Mouse (Mus musculus): Measurements from ENCODE around the gene Ddx31.

The Ddx31 gene

DNA sequence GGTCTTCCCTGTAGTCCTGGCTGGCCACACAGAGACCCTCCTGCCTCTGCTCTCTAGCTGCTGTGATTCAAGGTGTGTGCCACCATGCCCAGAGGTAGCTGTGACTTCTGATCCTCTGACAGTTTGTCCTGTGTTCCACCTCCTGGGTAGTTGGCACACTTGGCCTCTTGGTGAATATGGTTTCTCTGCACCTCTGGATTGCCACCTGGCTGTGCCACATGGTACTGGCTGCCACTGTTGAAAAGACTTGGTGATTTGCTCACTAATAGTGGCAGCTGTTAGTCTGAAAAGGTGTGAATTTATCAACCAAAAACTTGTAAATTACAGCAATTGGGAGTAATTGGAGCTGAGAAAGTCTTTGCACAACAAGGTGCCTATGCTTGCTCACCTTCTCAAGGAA, 23.7 kb downstream of the Ddx31 start:
- no peak for DNase-seq (ENCODE audit: low read depth, low spot score)

DNA sequence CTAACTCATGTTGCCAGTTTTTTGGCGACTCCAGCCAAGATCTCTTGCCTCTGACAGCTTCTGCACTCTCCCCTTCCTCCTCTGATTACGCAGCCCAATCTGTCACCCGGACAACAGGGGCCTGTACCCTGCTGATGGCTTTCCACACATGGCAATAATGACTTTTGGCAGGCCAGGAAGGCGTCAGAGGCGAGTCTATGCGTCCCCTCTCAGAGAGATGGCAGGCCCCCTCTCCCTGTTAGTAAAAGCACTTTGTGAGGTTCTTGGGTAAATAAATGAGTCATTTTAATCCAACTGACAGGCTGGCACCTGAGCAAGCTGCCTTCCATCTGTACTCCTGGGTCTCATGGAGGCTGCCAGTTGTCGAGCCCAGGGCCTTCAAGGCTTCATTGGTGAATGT, 27.3 kb downstream of the Ddx31 start:
- peak; percentile 60 for DNase-seq (ENCODE audit: low read depth, low spot score)

DNA sequence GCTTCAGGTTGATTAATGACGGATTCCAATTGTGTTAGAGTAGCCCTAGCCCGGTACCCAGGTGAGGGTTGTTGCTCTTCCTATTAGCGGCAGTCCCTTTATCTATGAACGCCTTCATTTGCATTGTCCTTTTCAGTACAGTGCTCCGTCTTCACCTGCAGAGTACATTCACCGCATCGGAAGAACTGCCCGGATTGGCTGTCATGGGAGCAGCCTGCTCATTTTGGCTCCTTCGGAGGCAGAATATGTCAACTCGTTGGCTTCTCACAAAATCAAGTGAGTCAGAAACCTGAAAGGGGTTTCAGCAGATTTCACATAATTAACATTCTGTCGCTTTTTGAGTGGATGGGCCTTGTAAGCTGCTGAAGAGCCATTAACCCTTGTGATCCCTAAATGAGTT, 35.3 kb downstream of the Ddx31 start:
- DNase-seq (ENCODE audit: low read depth, low spot score): no peak

DNA sequence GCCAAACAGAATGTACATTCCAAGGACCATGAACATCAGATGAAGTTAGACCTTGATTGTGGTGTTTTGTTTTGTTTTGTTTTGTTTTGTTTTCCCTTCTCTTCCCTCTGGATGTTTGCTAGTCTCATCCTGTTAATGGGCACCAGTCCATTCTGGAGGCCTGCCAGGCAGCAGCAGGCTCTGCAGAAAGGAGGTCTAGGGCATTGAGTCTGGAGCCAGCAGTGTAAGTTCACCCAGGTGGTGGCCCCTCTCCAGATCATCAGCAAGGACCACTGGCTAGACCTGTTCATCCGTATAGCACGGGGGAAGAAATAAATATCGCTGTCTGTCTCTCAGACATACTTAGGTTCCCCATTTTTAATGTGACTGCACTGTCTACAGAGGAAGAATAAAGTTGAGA, 41.1 kb downstream of the Ddx31 start:
- no peak for DNase-seq (ENCODE audit: low read depth, low spot score)

DNA sequence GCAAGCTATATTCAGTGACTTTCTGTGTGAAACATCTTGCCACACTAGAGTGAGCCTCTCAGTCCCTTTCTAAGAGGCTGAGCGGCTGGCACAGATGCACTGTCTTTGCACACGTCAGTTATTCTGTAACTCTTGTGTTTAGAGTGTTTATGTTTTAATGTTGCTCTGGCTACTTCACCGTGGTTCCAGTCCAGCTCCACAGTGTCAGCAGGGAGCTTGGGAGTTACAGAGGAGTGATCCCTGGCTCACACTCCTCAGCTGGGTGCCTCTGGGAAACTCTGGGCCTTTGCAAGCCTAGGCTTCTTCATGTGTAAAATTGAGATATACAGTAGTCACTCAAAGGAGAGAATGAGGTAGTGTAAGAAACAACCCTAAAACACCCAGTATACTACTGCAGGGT, 41.8 kb downstream of the Ddx31 start:
- no peak for DNase-seq (ENCODE audit: low read depth, low spot score)

DNA sequence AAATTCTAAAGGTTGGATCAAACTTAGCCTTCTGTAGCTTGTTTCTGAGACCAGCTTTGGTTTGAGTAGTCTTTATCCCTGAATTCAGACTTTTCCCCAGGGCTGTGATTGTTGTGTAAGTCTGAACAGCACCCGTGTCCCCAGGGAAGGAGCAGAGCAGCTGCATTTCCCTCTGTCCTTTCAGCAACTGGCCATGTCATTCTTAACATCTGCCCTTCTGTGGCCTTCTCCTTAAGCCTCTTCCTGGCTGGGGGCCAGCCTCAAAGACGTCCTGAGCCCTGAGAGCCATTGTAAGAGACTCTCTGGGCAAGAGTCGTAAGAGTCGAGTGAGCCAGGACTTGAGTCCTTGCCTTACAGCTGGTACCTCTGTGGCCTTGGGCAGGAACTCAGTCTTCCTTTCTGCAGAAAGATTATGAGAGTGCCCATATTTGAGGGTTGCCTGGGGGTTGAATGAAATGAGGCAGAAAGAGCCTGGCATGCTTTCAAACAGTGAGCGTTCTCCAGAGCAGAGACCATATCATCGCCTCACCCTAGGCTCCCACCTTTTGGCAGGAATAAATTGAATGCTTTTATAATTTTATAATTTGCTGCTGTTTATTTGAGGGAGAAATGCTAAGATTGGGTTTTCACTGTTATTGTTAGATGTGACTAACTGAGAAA, 42.8 kb downstream of the Ddx31 start:
- no peak for DNase-seq (ENCODE audit: low read depth, low spot score)

DNA sequence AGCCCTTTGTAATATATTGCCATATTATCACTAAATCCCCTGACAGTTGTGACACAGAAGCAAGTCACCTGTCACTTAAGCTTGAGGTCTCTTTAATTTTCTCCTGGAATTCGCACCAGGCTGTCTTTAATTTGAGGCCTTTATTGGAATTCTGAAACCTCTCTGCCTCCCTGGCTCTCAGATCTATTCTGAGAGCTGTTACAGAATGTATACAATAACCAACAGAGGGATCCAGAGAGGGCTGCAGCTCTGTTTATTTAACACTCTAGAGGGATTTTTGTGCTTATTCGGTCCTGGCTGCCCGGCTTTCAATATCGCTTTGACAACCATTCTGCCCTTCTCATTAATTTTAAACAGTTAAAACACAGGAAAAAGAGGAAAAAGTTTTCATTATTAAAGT, 44.7 kb downstream of the Ddx31 start:
- no peak for DNase-seq (ENCODE audit: low read depth, low spot score)

DNA sequence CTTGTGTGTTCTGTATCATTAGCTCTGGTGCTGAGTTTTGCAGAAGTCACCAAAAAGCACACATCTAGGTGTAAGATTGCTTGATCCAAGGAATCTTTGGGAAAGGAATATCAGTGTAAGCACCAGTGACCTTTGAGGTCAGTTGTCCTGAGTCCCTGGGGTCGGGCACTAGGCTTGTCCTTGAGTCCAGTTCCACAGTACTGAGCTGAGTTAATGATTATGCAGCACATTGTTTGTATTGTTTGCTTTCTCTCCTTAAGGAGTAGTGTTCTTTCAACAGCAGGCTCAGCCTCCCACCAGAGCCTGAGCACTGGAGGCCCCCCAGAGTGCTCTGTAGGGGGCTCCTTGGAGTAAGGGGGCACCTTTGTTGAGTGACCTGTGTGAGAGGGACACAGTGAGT, 52.6 kb downstream of the Ddx31 start:
- no peak for DNase-seq (ENCODE audit: low read depth, low spot score)

DNA sequence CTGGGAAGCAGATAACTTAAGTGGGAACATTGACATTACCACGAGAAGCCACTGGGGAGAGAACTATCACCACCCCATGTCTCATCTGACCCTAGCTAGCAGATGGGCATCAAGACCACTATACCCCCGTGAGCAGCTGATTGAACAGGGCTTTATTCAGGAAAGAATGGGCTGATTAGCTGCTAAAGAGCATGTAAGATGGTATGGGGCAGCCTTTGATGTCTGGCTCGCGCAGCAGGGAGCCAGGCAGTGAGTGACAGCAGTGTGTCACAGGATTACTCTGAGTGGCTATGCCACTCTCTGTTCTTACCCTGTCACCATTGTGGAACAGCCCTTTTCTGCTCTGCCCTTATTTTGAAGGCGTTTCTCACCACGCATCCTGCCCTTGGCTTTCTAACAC, 53.3 kb downstream of the Ddx31 start:
- DNase-seq (ENCODE audit: low read depth, low spot score): no peak

DNA sequence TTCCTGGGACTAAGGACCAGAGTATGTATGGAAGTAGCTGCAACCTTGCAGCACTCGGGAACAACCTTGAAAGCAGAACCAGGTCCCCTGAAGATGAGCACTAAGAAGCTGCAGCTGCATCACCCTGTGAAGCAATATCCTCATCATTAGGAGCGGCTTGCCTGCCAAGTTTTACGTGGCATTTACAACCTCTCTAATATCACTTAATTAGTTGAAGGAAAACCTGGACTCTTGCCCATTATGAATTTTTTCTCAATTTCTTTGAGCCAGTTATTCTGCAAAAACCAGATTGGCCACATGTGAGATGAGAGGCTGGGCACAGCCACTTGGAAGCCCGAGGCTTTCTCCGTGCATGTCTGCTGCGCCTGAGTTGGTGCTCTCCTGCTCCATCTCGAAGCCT, 55.7 kb downstream of the Ddx31 start:
- DNase-seq (ENCODE audit: low read depth, low spot score): no peak

DNA sequence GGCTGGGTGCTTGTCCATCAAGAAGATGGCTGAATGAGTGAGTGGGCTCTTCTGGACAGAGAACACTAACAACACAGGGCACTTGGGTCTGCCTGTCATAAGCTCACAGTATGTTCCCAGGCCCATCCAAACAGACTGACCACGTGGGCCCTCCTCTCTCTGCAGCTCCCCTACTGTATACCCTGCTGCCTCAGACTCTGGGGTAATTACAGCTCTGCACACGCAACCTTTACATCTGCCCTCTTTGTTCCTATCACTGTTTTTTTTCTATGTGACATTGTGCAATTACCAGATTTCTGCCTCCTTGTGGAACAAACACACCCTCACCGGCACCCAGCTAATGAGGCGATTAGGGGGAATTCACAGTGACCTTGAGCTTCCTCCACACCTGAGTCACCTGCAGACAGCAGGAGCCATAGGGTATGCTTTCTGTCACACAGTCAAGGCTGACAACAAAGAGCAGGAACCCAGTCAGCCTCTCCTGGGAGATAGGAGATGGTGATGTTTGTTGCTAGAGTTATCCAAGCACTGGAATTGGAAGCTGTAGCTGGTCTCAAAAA, 57.2 kb downstream of the Ddx31 start:
- no peak for DNase-seq (ENCODE audit: low read depth, low spot score)

DNA sequence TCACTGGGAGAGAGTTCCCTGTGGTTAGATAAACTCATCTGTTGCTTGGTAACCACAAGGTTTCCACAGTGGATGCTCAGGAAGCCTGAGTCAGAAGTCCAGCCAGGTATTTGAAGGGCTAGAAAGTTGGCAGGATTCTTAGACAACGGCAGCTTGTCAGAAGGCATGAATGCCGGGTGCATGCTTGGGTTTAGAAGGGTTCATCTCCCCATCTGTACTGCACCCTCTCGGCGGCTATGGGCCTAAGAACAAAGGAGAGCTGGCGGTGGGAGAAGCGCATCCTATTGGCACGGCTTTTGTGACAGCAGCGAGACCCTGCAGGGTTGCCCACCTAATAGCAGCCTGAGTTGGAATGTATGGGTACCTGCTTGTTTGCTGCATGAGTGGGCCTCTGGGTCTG, 62.1 kb downstream of the Ddx31 start:
- DNase-seq (ENCODE audit: low read depth, low spot score): no peak

DNA sequence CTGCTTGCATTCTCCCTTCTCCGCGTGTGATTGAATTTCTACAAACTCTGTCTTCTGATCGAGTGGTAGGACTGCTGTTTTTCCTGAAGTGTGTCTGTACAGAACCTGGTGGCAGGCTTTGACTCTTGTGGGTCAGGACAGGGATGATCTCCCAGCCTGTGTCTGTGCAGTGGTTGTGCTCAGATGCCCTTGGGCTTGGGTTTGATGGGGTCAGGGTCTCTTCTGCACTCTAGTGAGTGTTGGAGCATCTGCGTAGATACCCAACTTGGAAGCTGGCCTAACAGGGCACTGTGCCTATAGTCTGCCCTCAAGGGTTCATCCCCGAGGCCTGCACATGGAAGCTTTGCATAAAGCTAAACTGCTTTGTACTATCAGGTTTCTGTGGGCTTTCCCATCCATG, 63.7 kb downstream of the Ddx31 start:
- no peak for DNase-seq (ENCODE audit: low read depth, low spot score)

DNA sequence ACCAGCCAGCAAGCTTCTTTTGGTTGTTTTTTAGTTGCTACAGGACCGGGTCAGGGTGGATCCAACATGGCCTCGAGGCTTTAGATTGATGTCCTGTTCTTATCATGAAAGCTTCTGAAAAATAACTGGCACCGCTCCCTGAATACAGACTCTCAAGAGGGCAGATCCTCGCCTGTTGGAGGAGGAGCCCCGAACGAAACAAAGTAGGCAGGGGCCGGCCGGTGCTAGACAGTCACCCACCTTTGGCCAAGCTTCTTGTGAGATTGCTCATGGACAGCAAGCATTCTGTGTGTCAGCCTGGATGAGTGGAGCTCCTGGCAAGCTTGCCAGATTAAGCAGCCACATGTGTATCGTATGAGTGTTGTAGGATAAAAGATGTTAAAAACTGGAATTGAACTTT, 64.6 kb downstream of the Ddx31 start:
- no peak for DNase-seq (ENCODE audit: low read depth, low spot score)

DNA sequence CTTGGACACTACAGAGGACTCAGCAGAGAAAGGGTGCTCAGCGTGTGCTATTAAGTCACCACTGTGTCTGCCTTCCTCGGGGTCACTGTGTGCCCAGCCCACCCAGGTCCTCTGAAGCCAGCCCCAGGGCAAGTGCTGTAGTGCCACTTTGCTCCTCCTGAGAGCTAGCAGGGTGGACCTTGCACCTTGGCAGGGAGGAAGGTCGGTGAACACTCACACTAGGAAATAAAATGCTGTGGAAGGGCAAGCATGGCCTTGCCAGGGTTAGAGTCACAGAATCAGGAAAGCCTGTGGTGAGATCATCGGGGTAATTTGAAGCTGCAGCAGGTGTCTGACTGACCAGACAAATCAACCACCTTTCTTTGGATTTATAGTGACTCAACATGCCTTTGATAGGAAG, 65.4 kb downstream of the Ddx31 start:
- DNase-seq (ENCODE audit: low read depth, low spot score): no peak

DNA sequence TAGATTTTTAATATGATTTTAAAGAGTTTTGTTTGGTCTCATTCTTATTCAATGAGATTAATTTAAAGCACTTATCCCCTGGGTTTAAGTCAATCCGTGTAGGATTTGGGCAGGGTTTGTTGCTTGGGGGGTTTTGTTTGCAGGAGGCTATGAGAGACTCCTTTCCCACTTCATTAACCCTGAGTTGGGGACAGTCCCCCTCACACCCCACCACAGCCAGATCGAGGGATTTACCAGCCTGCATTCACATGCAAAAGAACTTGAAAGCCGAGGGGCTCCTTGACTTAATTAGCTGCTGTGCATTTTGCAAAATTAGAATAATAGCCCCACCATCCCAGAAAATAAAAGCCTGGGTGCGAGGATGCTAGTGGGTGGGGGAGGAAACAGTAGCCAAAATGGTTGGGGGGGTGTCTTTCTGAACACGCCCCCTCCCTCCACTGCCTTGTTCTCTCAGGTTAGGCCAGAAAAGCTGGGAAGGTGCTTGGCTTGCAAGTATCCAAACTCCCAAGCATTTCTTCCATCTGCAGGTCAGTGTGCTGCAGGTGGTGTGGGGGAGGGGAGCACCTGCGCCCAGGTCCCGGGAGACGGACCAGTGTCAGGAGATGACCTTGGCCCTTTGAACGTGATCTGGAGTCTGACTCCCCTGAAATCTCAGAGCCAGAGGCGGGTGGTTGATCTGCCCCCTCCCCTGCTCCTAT, 67.6 kb downstream of the Ddx31 start:
- no peak for DNase-seq (ENCODE audit: low read depth, low spot score)

DNA sequence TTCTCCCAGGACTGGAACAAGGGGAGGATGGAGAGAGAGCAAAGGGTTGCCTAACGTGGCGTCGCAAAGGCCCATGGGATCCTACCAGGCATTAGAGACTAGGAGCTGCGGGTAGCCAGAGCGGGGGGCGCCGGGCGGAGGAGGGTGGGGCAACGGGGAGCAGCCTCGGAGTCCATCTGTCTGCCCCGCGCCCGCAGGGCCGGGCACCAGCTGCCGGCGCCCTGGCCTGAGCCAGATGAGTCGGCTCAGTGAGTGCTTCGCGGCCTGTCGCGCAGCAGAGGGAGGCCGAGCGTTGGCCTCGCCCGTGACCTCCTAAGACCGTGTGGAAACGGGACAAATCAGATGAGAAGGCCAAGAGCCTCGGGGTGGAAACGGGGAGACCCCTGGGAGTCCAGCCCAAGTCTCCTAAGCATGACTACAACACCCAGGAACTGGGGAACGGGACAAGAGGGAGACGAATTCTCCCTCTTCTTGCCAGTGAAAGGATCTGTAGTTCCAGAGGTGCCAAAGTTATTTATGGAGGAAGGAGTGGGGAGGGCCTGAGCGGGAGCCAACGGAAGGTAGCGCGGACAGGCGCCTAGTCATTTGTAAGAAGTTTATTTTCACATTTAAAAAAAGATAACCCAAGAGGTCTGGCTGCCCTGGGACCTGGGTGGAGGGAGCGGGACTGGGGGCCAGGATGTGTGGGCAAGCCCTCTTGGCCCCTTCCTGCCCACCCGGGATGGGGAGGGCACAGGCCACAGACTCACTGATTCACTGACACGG, 68.4 kb downstream of the Ddx31 start:
- no peak for DNase-seq (ENCODE audit: low read depth, low spot score)

DNA sequence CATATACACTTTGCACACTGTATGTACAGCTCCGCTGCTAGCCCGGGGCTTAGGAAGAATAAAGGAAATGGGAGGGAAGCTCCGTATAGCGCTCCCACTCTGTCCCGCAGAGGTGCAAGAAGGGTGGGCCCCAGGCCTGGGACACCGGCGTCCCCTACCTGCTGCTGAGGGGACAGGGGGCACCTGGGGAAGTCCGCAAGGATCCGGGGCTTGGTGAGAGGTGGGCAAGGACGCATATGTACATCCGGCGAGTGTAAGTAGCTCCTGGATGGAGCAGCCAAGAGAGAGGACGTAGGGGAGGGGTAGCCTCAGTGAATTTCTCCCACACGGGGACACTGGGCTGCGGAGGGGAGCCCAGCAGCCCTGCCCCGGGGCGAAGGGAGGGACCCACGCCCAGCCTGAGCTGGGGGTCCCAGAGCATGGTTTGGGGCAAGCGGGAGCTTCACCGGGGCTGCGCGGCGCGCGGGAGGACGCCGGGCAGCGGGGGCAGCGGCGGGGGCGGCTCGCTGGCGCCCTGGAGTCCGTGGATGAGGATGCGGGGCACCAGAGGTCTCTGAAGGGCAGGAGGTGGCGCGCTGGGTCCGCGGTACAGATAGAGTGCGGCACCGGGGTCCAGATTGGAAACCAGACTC, 69.1 kb downstream of the Ddx31 start:
- no peak for DNase-seq (ENCODE audit: low read depth, low spot score)

DNA sequence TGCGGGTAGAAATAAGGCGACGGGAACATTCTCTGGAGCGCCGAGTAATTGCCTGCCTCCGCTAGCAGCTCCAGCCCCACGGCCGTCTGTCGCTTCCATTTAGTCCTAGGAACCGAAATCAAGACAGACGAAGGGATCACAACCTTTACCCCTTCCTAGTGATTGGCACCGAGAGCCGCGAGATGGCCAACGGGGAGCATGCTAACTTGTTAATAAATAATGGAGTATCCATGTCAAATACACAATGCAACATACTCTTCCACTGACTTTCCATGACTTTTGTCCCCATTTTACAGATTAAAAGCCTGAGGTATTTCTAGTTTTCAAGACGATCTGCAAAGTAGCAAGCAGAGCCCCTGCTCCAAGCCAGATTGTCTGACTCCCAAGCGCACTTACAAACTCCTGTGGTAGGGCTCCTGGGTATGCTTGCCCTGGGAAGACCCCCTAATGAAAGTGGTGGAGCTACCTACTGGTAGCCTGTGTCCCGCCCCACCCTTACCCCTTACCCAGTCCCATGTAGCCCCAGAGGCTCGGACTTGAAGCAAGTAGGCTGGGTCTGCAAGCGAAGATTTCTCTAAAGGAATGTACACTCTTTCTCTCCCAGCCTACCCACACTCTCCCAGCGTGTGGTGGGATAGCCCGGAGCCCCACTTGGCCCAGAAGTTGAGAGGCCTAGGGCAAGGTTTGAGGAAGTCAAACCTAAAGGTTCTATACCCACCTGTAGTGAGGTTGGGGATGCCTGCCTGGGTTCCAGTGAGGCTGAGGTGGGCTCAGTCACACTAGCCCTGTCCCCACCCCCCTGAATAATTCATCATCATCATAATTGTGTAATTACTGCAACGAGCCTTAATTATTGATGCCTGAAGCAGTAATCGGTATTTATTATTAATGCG, 69.9 kb downstream of the Ddx31 start:
- no peak for DNase-seq (ENCODE audit: low read depth, low spot score)

DNA sequence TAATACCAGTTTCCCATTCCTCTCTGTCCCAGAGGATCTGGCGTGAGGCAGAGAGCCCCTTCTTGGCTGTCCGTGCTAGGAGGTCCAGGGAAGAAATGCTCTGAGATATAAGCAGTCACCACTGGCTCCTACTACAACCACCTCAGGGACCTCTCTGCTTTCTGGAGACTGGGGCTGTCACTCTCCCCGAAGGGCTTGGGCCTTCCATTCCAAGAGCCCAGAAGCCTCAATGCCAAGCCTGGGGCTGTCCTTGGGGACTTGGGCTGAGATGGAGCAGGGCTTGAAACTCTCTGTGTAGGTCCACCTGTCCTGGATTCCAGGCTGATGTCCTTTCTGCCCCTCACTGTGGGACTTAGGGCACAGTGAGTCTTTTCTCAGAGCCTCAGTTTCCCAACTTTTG, 70.7 kb downstream of the Ddx31 start:
- DNase-seq (ENCODE audit: low read depth, low spot score): no peak

DNA sequence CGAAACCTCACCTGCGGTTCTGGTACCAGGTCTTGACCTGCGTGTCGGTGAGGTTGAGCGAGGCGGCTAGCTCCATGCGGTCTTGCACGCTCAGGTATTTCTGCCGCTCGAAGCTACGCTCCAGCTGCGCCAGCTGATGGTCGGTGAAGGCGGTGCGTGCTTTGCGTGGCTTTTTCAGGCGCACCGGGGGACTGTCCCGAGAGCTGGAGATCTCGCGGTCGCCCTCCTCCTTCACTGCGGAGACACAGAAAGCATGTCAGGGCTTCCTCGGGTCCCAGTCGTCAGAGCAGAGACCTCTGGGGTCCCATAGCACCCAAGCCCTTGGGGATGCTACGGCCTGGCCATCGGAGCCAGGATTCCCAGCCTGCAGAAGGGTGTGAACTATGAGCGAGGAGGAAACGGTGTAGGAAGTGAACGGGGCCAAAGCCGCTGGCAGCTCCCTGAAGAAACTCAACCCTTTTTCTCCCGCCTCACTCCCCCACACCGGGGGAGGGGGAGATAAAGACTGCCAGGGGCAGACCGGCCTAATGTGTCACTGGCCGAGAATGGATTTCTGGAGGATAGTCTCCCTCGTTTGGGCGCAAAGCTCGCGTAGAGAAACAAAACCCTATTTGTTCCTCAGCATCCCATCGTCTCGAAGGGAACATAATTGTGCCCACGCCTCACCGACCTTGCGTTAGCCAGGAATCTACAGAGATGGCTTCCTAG, 71.3 kb downstream of the Ddx31 start:
- DNase-seq (ENCODE audit: low read depth, low spot score): no peak

Measured in brain, embryonic 18.5 days (tissue).